Mouse (Mus musculus) spleen, adult 2 months (tissue): ENCODE measurements around the gene Scnn1a. TPM values are rescaled to one million over a fixed set of nuclear protein-coding genes. Genes with fewer than 3 reads are reported as not detected.
"Not testable (repeated sequence)": the region's sequence is repeated elsewhere in the genome, so short reads cannot be mapped to it uniquely, and the experiment has no call there.

Experiments
- DNase-seq, 2 experiments: peaks; one replicate each; pipeline versions ENCODE4 v3.0.0 to v3.0.0-alpha.2; 2012 to 2021; ENCODE audit warnings: low spot score in 2 of 2, low read depth in 1 of 2
- H3K27ac ChIP-seq: fragments of 200-500 bp; 2 replicates; pipeline ENCODE4 v1.5.1; 2012; ENCODE audit warnings: low read length, inconsistent platforms; ENCODE audit not compliant: insufficient read depth
- H3K27me3 ChIP-seq: fragments of 200-500 bp; 2 replicates; pipeline ENCODE4 v1.6.1; 2012; ENCODE audit warnings: mild to moderate bottlenecking, moderate library complexity, low read length, inconsistent platforms; ENCODE audit not compliant: control insufficient read depth, insufficient read depth
- H3K36me3 ChIP-seq: fragments of 200-500 bp; 2 replicates; pipeline ENCODE4 v1.6.1; 2012; ENCODE audit warnings: mild to moderate bottlenecking, low read length, inconsistent platforms; ENCODE audit not compliant: control insufficient read depth, insufficient read depth
- H3K4me1 ChIP-seq: fragments of 200-500 bp; 2 replicates; pipeline ENCODE4 v1.6.1; 2011; ENCODE audit warnings: inconsistent platforms; ENCODE audit not compliant: control insufficient read depth, insufficient read depth, insufficient read length
- H3K4me3 ChIP-seq: fragments of 200-500 bp; 2 replicates; pipeline ENCODE4 v1.5.1; 2011; ENCODE audit warnings: mild to moderate bottlenecking, inconsistent platforms; ENCODE audit not compliant: insufficient read depth, insufficient read length; ENCODE audit errors: extremely low read depth
- CTCF ChIP-seq: fragments of 200-500 bp; IDR thresholded peaks from 2 replicates; pipeline ENCODE4 v1.5.1; 2011; ENCODE audit warnings: mild to moderate bottlenecking, inconsistent platforms; ENCODE audit not compliant: insufficient read depth, insufficient read length, insufficient replicate concordance; ENCODE audit errors: extremely low read depth
- POLR2A ChIP-seq: fragments of 200-500 bp; IDR thresholded peaks from 2 replicates; pipeline ENCODE4 v1.6.1; 2011; ENCODE audit warnings: low read depth, low read length, inconsistent platforms
- WGBS: fragments of 180-500 bp; shearing (Covaris S2); methylation state at CpG from one replicate; pipeline ENCODE4 v1.1.7; 2018; 5-methylcytosine and 5-hydroxymethylcytosine counted together
- polyA plus RNA-seq: library from polyadenylated mRNA; depleted of rRNA; stranded (reverse); fragments of >200 nt; gene quantifications from 2 replicates; pipeline ENCODE4 v1.2.3, GENCODE M21; 2012

Scnn1a gene
- polyA plus RNA-seq, 1 experiment: 1.5 TPM

- H3K27ac ChIP-seq: no peak overlapping the region
- TF ChIP-seq CTCF (no peak), POLR2A (no peak)
Observed at GRCm38 (mm10) chr6:125294049-125294448, 26.4 kb upstream of the Scnn1a start.

GRCm38 (mm10) chr6:125297149-125297820 lies 23.2 kb upstream of the Scnn1a start:
- Histone ChIP-seq H3K4me3 (no peak overlapping the region), H3K36me3 (no peaks in the 10 kb centered on the region), H3K27me3 (no peaks in the 10 kb centered on the region), H3K4me1 (no peaks in the 10 kb centered on the region), H3K27ac (no peak overlapping the region)
- WGBS: 52% methylated on average over 5 of the region's 5 CpGs
- TF ChIP-seq POLR2A (no peak), CTCF (no peak)
- no peak for DNase-seq

More at GRCm38 (mm10) chr6:125294049-125294448, 26.4 kb upstream of the Scnn1a start:
- DNase-seq: no peak
- Histone ChIP-seq H3K4me3 (no peak overlapping the region), H3K27me3 (no peaks in the 10 kb centered on the region), H3K36me3 (no peaks in the 10 kb centered on the region), H3K4me1 (no peaks in the 10 kb centered on the region)
- WGBS: 88% methylated on average over 4 of the region's 4 CpGs

GRCm38 (mm10) chr6:125300982-125301381 lies 19.5 kb upstream of the Scnn1a start:
- H3K27me3 ChIP-seq: no peaks in the 10 kb centered on the region
- no peak for DNase-seq
- H3K27ac ChIP-seq: no peak overlapping the region
- no peaks in the 10 kb centered on the region for H3K36me3 ChIP-seq
- no peak for TF ChIP-seq CTCF
- TF ChIP-seq POLR2A: no peak
- H3K4me3 ChIP-seq: no peak overlapping the region
- WGBS: 90% methylated on average over 1 of the region's 1 CpGs
- no peaks in the 10 kb centered on the region for H3K4me1 ChIP-seq

GRCm38 (mm10) chr6:125302231-125302982 lies 18.1 kb upstream of the Scnn1a start:
- Histone ChIP-seq H3K4me3 (no peak overlapping the region), H3K4me1 (no peaks in the 10 kb centered on the region), H3K27me3 (no peaks in the 10 kb centered on the region), H3K27ac (0 out of 2 replicates have a peak overlapping the region, but pooled peaks have one; percentile 30), H3K36me3 (no peaks in the 10 kb centered on the region)
- no peak for DNase-seq
- WGBS: 80% methylated on average over 24 of the region's 24 CpGs
- TF ChIP-seq CTCF (no peak), POLR2A (no peak)

GRCm38 (mm10) chr6:125303242-125303641 lies 17.2 kb upstream of the Scnn1a start:
- TF ChIP-seq CTCF: no peak
- no peak for TF ChIP-seq POLR2A
- 93% methylated on average over 4 of the region's 4 CpGs for WGBS
- H3K36me3 ChIP-seq: no peaks in the 10 kb centered on the region
- H3K27me3 ChIP-seq: no peaks in the 10 kb centered on the region
- no peak overlapping the region for H3K4me3 ChIP-seq
- no peak overlapping the region for H3K27ac ChIP-seq
- no peaks in the 10 kb centered on the region for H3K4me1 ChIP-seq
- DNase-seq: no peak

GRCm38 (mm10) chr6:125304408-125304807 lies 16.1 kb upstream of the Scnn1a start:
- H3K27me3 ChIP-seq, DNase-seq, H3K4me3 ChIP-seq, H3K36me3 ChIP-seq, H3K4me1 ChIP-seq, H3K27ac ChIP-seq: not testable (repeated sequence)
- 89% methylated on average over 7 of the region's 7 CpGs for WGBS

- TF ChIP-seq POLR2A (no peak), CTCF (no peak)
- DNase-seq: no peak
- Histone ChIP-seq H3K27me3 (no peaks in the 10 kb centered on the region), H3K27ac (no peak overlapping the region), H3K4me1 (no peaks in the 10 kb centered on the region), H3K36me3 (no peaks in the 10 kb centered on the region), H3K4me3 (no peak overlapping the region)
- WGBS: 87% methylated on average over 6 of the region's 6 CpGs
Observed at GRCm38 (mm10) chr6:125305465-125305864, 15.0 kb upstream of the Scnn1a start.
